Mouse (Mus musculus) forebrain, embryonic 13.5 days (tissue): ENCODE measurements around the gene Atp8a1. TPM values are rescaled to one million over a fixed set of nuclear protein-coding genes. Genes with fewer than 3 reads are reported as not detected.

Source experiments
- ATAC-seq: fragments of 200-750 bp; cut with Nextera tagmentation; 2 replicates; pipeline ENCODE4 v1.8.0; 2017
- H3K27ac ChIP-seq: fragments of 300-500 bp; sonication (generic); 2 replicates; pipeline ENCODE4 v1.5.1; 2015; ENCODE audit warnings: inconsistent platforms, mild to moderate bottlenecking, moderate library complexity
- H3K27me3 ChIP-seq: fragments of 300-500 bp; sonication (generic); 2 replicates; pipeline ENCODE4 v1.6.1; 2015; ENCODE audit warnings: mild to moderate bottlenecking, inconsistent platforms
- H3K36me3 ChIP-seq: fragments of 300-500 bp; sonication (generic); 2 replicates; pipeline ENCODE4 v1.6.1; 2015; ENCODE audit warnings: mild to moderate bottlenecking, inconsistent platforms; ENCODE audit not compliant: poor library complexity, severe bottlenecking
- H3K4me1 ChIP-seq: fragments of 300-500 bp; sonication (generic); 2 replicates; pipeline ENCODE4 v1.6.1; 2015; ENCODE audit warnings: inconsistent platforms
- H3K4me2 ChIP-seq: fragments of 300-500 bp; sonication (generic); 2 replicates; pipeline ENCODE4 v1.6.1; 2015; ENCODE audit warnings: inconsistent platforms, mild to moderate bottlenecking, moderate library complexity
- H3K4me3 ChIP-seq: fragments of 300-500 bp; sonication (generic); 2 replicates; pipeline ENCODE4 v1.5.1; 2015; ENCODE audit warnings: mild to moderate bottlenecking, inconsistent platforms
- H3K9ac ChIP-seq: fragments of 300-500 bp; sonication (generic); 2 replicates; pipeline ENCODE4 v1.6.1; 2015; ENCODE audit warnings: mild to moderate bottlenecking, inconsistent platforms
- H3K9me3 ChIP-seq: fragments of 300-500 bp; sonication (generic); replicated peaks from 2 replicates; pipeline ENCODE4 v1.6.1; 2016; ENCODE audit warnings: inconsistent platforms
- WGBS: fragments of 180-500 bp; shearing (Covaris S2); methylation state at CpG from one replicate; pipeline ENCODE4 v1.1.7; 2015; 5-methylcytosine and 5-hydroxymethylcytosine counted together
- polyA plus RNA-seq: library from polyadenylated mRNA; unstranded; fragments of >200 nt; fragmentation: Nextera tagmentation; extraction: Ambion mirVana; gene quantifications from 2 replicates; pipeline ENCODE4 v1.2.1, GENCODE M21; 2015

Atp8a1 gene
- polyA plus RNA-seq, 1 experiment from 2014 or later: 18.0 TPM

- H3K9me3 ChIP-seq: no peaks in the 10 kb centered on the region
- 58% methylated on average over 12 of the region's 12 CpGs for WGBS
- ATAC-seq: no peak
- no peak overlapping the region for H3K4me3 ChIP-seq
- peak overlapping the region; percentile 80 for H3K4me2 ChIP-seq
- H3K27ac ChIP-seq: peak overlapping the region; percentile 81; the same call in 1 of the 2 replicates
- no peaks in the 10 kb centered on the region for H3K36me3 ChIP-seq
- H3K4me1 ChIP-seq: peaks cover 35% of the 10 kb centered on the region
- no peak overlapping the region for H3K9ac ChIP-seq
- H3K27me3 ChIP-seq: no peaks in the 10 kb centered on the region
Observed at GRCm38 (mm10) chr5:67848511-67849014, 1.3 kb upstream of the Atp8a1 start.

DNA sequence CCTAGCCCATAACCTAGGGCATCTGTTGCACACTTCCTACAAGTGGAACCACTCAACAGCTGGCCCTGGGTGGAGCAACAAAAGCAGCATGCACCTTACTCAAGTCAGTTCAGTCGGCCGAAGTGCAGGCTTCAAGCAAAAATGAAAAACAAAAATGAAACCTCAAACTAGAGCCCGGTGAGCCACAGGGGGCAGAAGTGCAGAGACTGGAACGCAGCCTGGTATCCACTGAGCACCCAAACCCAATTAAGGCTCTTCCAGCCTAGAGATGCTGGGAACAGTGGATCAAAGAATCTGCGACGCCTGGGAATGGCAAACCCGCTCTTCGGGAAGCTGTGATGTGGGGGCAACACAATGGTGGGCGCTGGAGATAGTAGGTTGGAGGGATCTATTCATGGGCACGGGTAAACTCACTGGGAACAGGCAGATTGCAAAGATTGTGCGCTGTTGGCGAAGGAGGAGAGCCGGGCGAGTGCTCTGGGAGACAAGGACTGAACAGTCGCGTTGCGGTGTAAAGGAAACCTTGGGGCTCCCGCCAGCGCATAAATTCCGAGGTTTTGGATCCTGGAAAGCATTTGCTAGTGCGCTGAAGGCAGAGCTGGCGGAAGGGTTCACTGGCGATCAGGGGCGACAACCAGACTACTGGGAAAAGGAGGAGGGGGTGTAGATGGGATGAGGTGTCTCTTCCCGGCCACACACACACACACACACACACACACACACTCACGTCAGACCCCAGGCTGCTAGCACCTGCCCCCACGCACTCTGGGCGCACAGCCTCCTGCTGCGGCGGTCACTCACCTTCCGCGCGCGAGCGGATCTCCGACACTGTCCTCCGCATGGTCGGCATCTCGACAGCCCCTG lies 641 bp downstream of the Atp8a1 start:
- H3K9ac ChIP-seq: peak overlapping the region; percentile 77
- under 1% methylated on average over 38 of the region's 39 CpGs for WGBS
- peak overlapping the region; percentile 80 for H3K4me2 ChIP-seq
- H3K27me3 ChIP-seq: no peaks in the 10 kb centered on the region
- H3K4me1 ChIP-seq: peaks cover 55% of the 10 kb centered on the region
- H3K36me3 ChIP-seq: no peaks in the 10 kb centered on the region
- H3K4me3 ChIP-seq: peak overlapping the region; percentile 67
- peak; percentile 3 for ATAC-seq
- H3K27ac ChIP-seq: peak overlapping the region; percentile 81
- H3K9me3 ChIP-seq: no peaks in the 10 kb centered on the region

DNA sequence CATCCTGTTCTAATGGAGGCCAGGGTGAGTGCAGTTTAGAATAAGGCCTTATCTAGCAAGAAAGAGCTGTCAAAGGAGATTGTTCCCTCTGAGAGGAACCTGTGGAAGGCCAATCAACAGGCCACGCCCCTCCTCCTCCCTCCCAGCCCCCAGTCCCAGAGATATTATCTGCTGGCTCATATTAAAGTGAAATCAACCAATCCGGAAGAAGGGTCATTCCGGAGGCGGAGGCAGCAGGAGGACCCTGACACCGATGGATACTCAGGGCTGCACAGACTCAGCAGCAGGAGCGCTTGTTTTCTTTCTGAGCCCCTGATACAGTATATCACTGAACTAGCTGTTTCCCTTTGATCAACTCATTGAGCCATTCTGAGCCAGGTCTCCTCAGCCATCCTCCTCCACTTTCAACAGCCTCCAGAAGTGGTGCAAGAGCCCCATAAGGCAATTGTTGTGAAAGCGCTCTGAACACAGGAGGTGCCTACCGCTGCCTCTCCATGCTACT lies 2.0 kb downstream of the Atp8a1 start:
- Histone ChIP-seq H3K9me3 (no peaks in the 10 kb centered on the region), H3K4me3 (peak overlapping the region; percentile 67), H3K27me3 (no peaks in the 10 kb centered on the region), H3K9ac (peak overlapping the region; percentile 77; the same call in 1 of the 2 replicates), H3K27ac (no peak overlapping the region; the same call in 1 of the 2 replicates), H3K36me3 (no peaks in the 10 kb centered on the region), H3K4me2 (peak overlapping the region; percentile 80), H3K4me1 (peaks cover 62% of the 10 kb centered on the region)
- no peak for ATAC-seq
- 25% methylated on average over 8 of the region's 8 CpGs for WGBS

DNA sequence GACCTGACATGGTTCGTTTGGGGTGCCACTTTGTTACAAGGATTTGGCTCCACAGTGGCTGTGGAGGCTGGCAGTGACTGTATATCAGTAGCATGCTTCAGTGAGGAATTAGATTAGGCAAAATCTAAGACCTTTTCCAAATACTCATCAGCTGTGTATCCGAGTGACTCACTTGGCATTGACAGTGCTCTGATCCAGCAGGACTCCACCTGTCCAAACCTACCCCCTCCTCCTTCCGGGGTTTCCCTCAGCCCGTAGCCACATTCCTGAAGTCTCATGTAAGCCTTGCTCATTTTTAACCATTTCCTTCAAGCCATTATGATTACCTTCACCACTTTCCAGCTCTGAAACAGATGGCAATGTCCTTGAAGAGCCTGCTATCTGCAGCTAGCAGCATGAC lies 3.2 kb downstream of the Atp8a1 start:
- H3K27ac ChIP-seq: no peak overlapping the region
- H3K4me2 ChIP-seq: peak overlapping the region; percentile 80
- H3K36me3 ChIP-seq: no peaks in the 10 kb centered on the region
- no peak overlapping the region for H3K4me3 ChIP-seq
- no peaks in the 10 kb centered on the region for H3K9me3 ChIP-seq
- H3K4me1 ChIP-seq: peaks cover 62% of the 10 kb centered on the region
- 76% methylated on average over 4 of the region's 4 CpGs for WGBS
- H3K9ac ChIP-seq: no peak overlapping the region
- H3K27me3 ChIP-seq: no peaks in the 10 kb centered on the region
- no peak for ATAC-seq

GRCm38 (mm10) chr5:67842306-67842705 lies 4.9 kb downstream of the Atp8a1 start:
- Histone ChIP-seq H3K27me3 (no peaks in the 10 kb centered on the region), H3K36me3 (no peaks in the 10 kb centered on the region), H3K9ac (no peak overlapping the region), H3K4me3 (no peak overlapping the region), H3K4me1 (peaks cover 55% of the 10 kb centered on the region), H3K4me2 (peak overlapping the region; percentile 27), H3K9me3 (no peaks in the 10 kb centered on the region), H3K27ac (peak overlapping the region; percentile 72)
- ATAC-seq: peak; percentile 31; the same call in 1 of the 2 replicates
- 2% methylated on average over 6 of the region's 6 CpGs for WGBS

DNA sequence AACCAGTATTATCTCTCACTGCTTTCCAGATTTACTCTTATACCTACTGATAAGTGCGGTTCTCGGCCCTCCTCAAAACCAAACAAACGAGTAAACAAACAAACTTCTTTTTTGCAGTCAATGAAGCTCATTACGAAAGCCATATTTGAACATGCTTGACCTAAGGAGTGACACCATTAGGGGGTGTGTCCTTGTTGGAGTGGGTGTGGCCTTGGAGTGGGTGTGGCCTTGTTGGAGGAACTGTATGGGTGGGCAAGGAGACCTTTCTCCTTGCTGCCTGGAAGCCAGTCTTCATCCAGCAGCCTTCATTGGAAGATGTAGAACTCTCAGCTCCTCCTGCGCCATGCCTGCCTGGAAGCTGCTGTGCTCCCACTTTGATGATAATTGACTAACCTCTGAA lies 13.4 kb downstream of the Atp8a1 start:
- Histone ChIP-seq H3K27me3 (no peaks in the 10 kb centered on the region), H3K27ac (no peak overlapping the region), H3K9me3 (no peaks in the 10 kb centered on the region), H3K4me2 (no peak overlapping the region), H3K9ac (no peak overlapping the region), H3K4me3 (no peak overlapping the region), H3K4me1 (peaks cover 3% of the 10 kb centered on the region; the same call in 1 of the 2 replicates), H3K36me3 (peaks cover 3% of the 10 kb centered on the region; the same call in 1 of the 2 replicates)
- 94% methylated on average over 5 of the region's 5 CpGs for WGBS
- ATAC-seq: no peak

DNA sequence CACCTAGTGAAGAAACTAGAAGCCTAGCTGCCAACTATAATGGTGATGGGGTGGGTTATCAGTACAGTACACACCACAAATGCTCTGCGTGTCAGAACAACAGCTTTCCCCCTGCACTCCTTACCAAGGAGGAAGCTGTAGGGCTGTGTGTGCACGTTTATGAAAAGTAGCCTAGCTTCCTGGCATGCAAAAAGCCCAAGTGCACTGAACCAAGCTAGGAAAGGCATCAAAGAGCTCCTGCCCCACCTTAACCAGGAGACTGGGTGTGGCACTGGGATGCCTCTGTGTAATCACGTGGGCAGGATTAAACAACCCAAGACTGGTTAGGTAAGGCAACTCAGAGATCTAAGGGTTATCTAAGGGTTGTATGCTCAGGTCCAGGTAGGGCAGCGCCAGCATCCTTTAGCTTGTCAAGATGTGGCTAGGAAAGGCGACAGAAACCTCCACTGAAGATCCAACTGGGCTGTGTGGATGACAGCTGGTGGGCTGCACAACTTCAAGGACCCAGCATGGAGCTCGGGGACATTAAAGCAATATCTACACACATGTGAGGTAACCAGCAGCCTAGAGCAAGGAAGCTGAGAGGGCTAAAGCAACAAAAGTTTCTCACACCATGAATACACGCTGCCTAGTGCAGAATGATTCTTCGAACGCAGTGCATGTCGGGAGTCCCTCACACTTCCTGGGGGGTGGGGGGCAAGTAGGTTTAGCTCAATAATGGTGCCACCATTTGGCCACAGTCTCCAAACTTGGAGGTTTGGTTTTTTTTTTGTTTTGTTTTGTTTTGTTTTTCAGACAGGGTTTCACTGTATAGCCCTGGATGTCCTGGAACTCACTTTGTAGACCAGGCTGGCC lies 15.7 kb downstream of the Atp8a1 start:
- H3K9ac ChIP-seq: no peak overlapping the region
- no peak overlapping the region for H3K4me3 ChIP-seq
- no peaks in the 10 kb centered on the region for H3K9me3 ChIP-seq
- no peak overlapping the region for H3K4me2 ChIP-seq
- no peak for ATAC-seq
- no peak overlapping the region for H3K27ac ChIP-seq
- peaks cover 3% of the 10 kb centered on the region; the same call in 1 of the 2 replicates for H3K36me3 ChIP-seq
- WGBS: 87% methylated on average over 10 of the region's 10 CpGs
- H3K4me1 ChIP-seq: peaks cover 3% of the 10 kb centered on the region; the same call in 1 of the 2 replicates
- H3K27me3 ChIP-seq: no peaks in the 10 kb centered on the region

- Histone ChIP-seq H3K9me3 (no peaks in the 10 kb centered on the region), H3K4me1 (peaks cover 15% of the 10 kb centered on the region), H3K27ac (no peak overlapping the region), H3K9ac (no peak overlapping the region), H3K27me3 (no peaks in the 10 kb centered on the region), H3K4me3 (no peak overlapping the region), H3K4me2 (no peak overlapping the region), H3K36me3 (no peaks in the 10 kb centered on the region)
- 90% methylated on average over 3 of the region's 3 CpGs for WGBS
- ATAC-seq: no peak
Observed at GRCm38 (mm10) chr5:67828356-67828755, 18.9 kb downstream of the Atp8a1 start.

DNA sequence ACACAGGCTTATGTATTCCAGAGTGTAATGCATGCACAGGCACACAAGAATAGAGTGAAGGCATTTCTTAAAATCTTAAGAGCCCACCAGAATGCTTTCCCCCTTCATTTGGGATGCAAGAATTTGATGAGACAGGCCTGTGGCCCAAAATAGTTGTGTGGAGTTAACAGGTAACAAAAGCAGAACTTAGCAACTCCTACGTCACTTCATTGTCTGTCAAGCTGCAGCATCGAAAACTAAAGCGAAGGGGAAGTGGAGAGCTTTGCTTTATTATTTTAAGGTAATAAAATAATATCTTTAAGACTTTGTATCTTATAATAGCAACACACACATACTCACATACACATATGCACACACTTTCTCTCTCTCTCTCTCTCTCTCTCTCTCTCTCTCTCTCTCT lies 20.3 kb downstream of the Atp8a1 start:
- no peaks in the 10 kb centered on the region for H3K9me3 ChIP-seq
- no peak overlapping the region for H3K9ac ChIP-seq
- no peaks in the 10 kb centered on the region for H3K27me3 ChIP-seq
- H3K4me1 ChIP-seq: peaks cover 12% of the 10 kb centered on the region
- H3K4me3 ChIP-seq: no peak overlapping the region
- no peak for ATAC-seq
- no peak overlapping the region for H3K27ac ChIP-seq
- no peaks in the 10 kb centered on the region for H3K36me3 ChIP-seq
- WGBS: 90% methylated on average over 3 of the region's 3 CpGs
- H3K4me2 ChIP-seq: no peak overlapping the region

- no peak for ATAC-seq
- Histone ChIP-seq H3K27ac (no peak overlapping the region), H3K9me3 (no peaks in the 10 kb centered on the region), H3K9ac (no peak overlapping the region), H3K4me2 (no peak overlapping the region), H3K36me3 (no peaks in the 10 kb centered on the region), H3K27me3 (no peaks in the 10 kb centered on the region), H3K4me1 (peaks cover 12% of the 10 kb centered on the region), H3K4me3 (no peak overlapping the region)
- 85% methylated on average over 9 of the region's 9 CpGs for WGBS
Observed at GRCm38 (mm10) chr5:67826278-67826677, 21.0 kb downstream of the Atp8a1 start.

DNA sequence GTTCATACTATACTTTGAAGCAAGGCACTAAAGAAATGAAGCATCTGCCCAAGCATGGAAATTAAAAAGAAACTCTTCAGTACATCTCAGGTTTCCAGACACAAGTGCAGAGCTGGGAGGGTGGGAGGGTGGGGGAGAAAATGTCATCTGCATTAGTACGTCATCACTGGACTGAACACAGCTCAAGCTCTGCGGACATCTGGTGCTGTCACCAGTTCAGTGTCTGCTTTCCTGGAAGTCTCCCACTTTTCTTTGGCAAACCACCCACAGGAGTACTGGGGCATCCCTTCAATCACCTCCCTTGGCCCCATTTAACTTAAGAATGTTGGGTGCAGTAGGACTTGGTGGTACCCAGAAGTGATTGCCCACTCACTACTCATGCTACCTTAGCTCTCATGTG lies 22.6 kb downstream of the Atp8a1 start:
- no peaks in the 10 kb centered on the region for H3K27me3 ChIP-seq
- ATAC-seq: 0 out of 2 replicates have a peak, but pooled peaks have one; percentile 45
- no peak overlapping the region for H3K4me2 ChIP-seq
- no peaks in the 10 kb centered on the region for H3K36me3 ChIP-seq
- peaks cover 12% of the 10 kb centered on the region for H3K4me1 ChIP-seq
- no peak overlapping the region for H3K27ac ChIP-seq
- no peak overlapping the region for H3K9ac ChIP-seq
- 77% methylated on average over 2 of the region's 2 CpGs for WGBS
- no peak overlapping the region for H3K4me3 ChIP-seq
- no peaks in the 10 kb centered on the region for H3K9me3 ChIP-seq

DNA sequence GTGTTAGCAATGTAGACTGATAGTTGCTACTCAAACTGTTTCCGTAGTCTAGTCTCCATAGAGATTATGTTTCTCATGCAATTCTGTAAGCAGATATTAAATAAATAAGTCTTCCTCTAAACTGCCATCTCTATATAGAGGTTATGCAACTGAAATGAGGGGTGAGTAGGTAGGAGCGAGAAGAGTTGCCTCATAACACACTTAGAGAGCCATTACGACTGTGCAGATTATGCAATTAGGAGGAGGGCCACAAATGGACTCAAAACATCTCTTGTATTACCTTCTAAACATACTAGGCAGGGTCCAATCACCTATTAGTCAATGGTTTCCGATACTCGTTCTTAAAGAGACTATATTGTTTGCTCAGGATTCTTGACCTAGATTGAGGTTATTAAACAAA lies 23.5 kb downstream of the Atp8a1 start:
- Histone ChIP-seq H3K36me3 (no peaks in the 10 kb centered on the region), H3K9me3 (no peaks in the 10 kb centered on the region), H3K4me1 (peaks cover 12% of the 10 kb centered on the region), H3K9ac (no peak overlapping the region), H3K27ac (no peak overlapping the region), H3K27me3 (no peaks in the 10 kb centered on the region), H3K4me2 (no peak overlapping the region), H3K4me3 (no peak overlapping the region)
- ATAC-seq: no peak
- 61% methylated on average over 5 of the region's 5 CpGs for WGBS
